Mouse (Mus musculus) MEL (cell line): ENCODE results near the gene Diras2.

Experiments
- CTCF ChIP-seq, 3 experiments: IDR thresholded peaks in 2 of 3; conservative IDR thresholded peaks in 1 of 3; 2 replicates each; pipeline ENCODE4 v1.5.1; 2011 to 2012; ENCODE audit warnings: low read length in 3 of 3, low read depth in 2 of 3, mild to moderate bottlenecking in 2 of 3, improper control_type of control experiment in 1 of 3, inconsistent platforms in 1 of 3, mixed read lengths in 1 of 3, moderate library complexity in 1 of 3; ENCODE audit not compliant: control insufficient read depth in 1 of 3, insufficient read depth in 1 of 3, poor library complexity in 1 of 3, severe bottlenecking in 1 of 3
- E2F4 ChIP-seq: IDR thresholded peaks from 2 replicates; pipeline ENCODE4 v1.6.1; 2011; ENCODE audit warnings: low read depth, low read length, improper control_type of control experiment, borderline replicate concordance
- MAZ ChIP-seq: IDR thresholded peaks from 2 replicates; pipeline ENCODE4 v1.6.1; 2012; ENCODE audit warnings: low read depth, mild to moderate bottlenecking, inconsistent platforms, low read length, improper control_type of control experiment
- MEF2A ChIP-seq: IDR thresholded peaks from 2 replicates; pipeline ENCODE4 v1.6.1; 2014; ENCODE audit warnings: low read depth, mild to moderate bottlenecking, inconsistent platforms, low read length, improper control_type of control experiment; ENCODE audit not compliant: poor library complexity, insufficient replicate concordance, severe bottlenecking; ENCODE audit errors: extremely low read depth
- POLR2A ChIP-seq, 2 experiments: IDR thresholded peaks; 2 replicates each; pipeline ENCODE4 v1.6.1; 2011 to 2012; ENCODE audit warnings: low read length in 2 of 2, mild to moderate bottlenecking in 2 of 2, control low read depth in 1 of 2, improper control_type of control experiment in 1 of 2, low read depth in 1 of 2, moderate library complexity in 1 of 2; ENCODE audit not compliant: control insufficient read depth in 1 of 2, insufficient read depth in 1 of 2, poor library complexity in 1 of 2
- POLR2AphosphoS5 ChIP-seq: IDR thresholded peaks from 2 replicates; pipeline ENCODE4 v1.6.1; 2012; ENCODE audit warnings: low read depth, borderline replicate concordance, mild to moderate bottlenecking, inconsistent platforms, low read length, moderate library complexity, mixed read lengths
- RCOR1 ChIP-seq: IDR thresholded peaks from 2 replicates; pipeline ENCODE4 v1.6.1; 2012; ENCODE audit warnings: low read depth, mild to moderate bottlenecking, inconsistent platforms, low read length, improper control_type of control experiment
- TAL1 ChIP-seq: IDR thresholded peaks from 2 replicates; pipeline ENCODE4 v1.6.1; 2012; ENCODE audit warnings: mild to moderate bottlenecking, inconsistent platforms, low read length, moderate library complexity, mixed read lengths
- USF1 ChIP-seq: IDR thresholded peaks from 2 replicates; pipeline ENCODE4 v1.6.1; 2014; ENCODE audit warnings: low read depth, mild to moderate bottlenecking, inconsistent platforms, low read length, improper control_type of control experiment, moderate library complexity
- ZKSCAN1 ChIP-seq: IDR thresholded peaks from 2 replicates; pipeline ENCODE4 v1.6.1; 2012; ENCODE audit warnings: low read depth, mild to moderate bottlenecking, inconsistent platforms, low read length, improper control_type of control experiment, moderate library complexity
- ZMIZ1 ChIP-seq: IDR thresholded peaks from 2 replicates; pipeline ENCODE4 v1.6.1; 2012; ENCODE audit warnings: low read depth, mild to moderate bottlenecking, inconsistent platforms, low read length, improper control_type of control experiment, moderate library complexity

GRCm38 (mm10) chr13:52454708-52455250 is 76.3 kb downstream of the Diras2 start:
- TF ChIP-seq MEF2A (no peak), POLR2A (IDR thresholded peaks at IDR 0.05; ENCODE audit: control insufficient read depth in 1 of 2, insufficient read depth in 1 of 2, low read depth in 1 of 2, low read length in 2 of 2, poor library complexity in 1 of 2) (no peak), E2F4 (no peak), CTCF (IDR thresholded peaks at IDR 0.05 in 2 of 3, conservative IDR thresholded peaks at IDR 0.05 in 1 of 3; ENCODE audit: control insufficient read depth in 1 of 3, insufficient read depth in 1 of 3, low read depth in 2 of 3, low read length in 3 of 3, poor library complexity in 1 of 3, severe bottlenecking in 1 of 3) (no peak), ZKSCAN1 (no peak), RCOR1 (no peak), USF1 (no peak), TAL1 (no peak), MAZ (no peak), ZMIZ1 (no peak), POLR2AphosphoS5 (no peak)
